Mouse (Mus musculus): ENCODE results near the gene Loxl3. TPM values are rescaled to one million over a fixed set of nuclear protein-coding genes. Genes with fewer than 3 reads are reported as not detected.

The Loxl3 gene
- polyA plus RNA-seq, 1 experiment from 2014 or later, result 4.7 TPM

- Histone ChIP-seq H3K27me3 (replicated peaks; ENCODE audit: control insufficient read depth, insufficient read depth, low read length) (0 out of 2 replicates have a peak, but pooled peaks cover 2% of the 10 kb centered on the region), H3K9ac (ENCODE audit: low read depth, low read length) (no peak overlapping the region), H3K36me3 (ENCODE audit: control insufficient read depth, insufficient read depth) (no peaks in the 10 kb centered on the region), H3K4me2 (replicated peaks; ENCODE audit: low read depth) (no peak overlapping the region), H3K4me3 (ENCODE audit: low read depth, low read length) (no peak overlapping the region), H3K9me3 (ENCODE audit: control insufficient read depth) (no peaks in the 10 kb centered on the region), H3K4me1 (replicated peaks; ENCODE audit: control insufficient read depth, insufficient read depth, low read length) (0 out of 2 replicates have a peak, but pooled peaks cover 3% of the 10 kb centered on the region), H3K27ac (ENCODE audit: low read depth, low read length) (no peak overlapping the region)
- ATAC-seq, result no peak
- 80% methylated on average over 10 of the region's 10 CpGs for WGBS
- no peak for TF ChIP-seq CTCF (IDR thresholded peaks at IDR 0.05; ENCODE audit: low read depth)
These were observed 28.4 kb upstream of the Loxl3 start for GRCm38 (mm10) chr6:83005444-83006011.

- WGBS, result 84% methylated on average over 6 of the region's 6 CpGs
- 0 out of 2 replicates have a peak, but pooled peaks cover 3% of the 10 kb centered on the region for H3K4me1 ChIP-seq (replicated peaks; ENCODE audit: control insufficient read depth, insufficient read depth, low read length)
- H3K4me3 ChIP-seq (ENCODE audit: low read depth, low read length), result no peak overlapping the region
- no peak overlapping the region for H3K9ac ChIP-seq (ENCODE audit: low read depth, low read length)
- no peak for ATAC-seq
- TF ChIP-seq CTCF (IDR thresholded peaks at IDR 0.05; ENCODE audit: low read depth), result no peak
- H3K36me3 ChIP-seq (ENCODE audit: control insufficient read depth, insufficient read depth), result no peaks in the 10 kb centered on the region
- H3K9me3 ChIP-seq (ENCODE audit: control insufficient read depth), result no peaks in the 10 kb centered on the region
- H3K27ac ChIP-seq (ENCODE audit: low read depth, low read length), result no peak overlapping the region
- H3K4me2 ChIP-seq (replicated peaks; ENCODE audit: low read depth), result no peak overlapping the region
- 0 out of 2 replicates have a peak, but pooled peaks cover 4% of the 10 kb centered on the region for H3K27me3 ChIP-seq (replicated peaks; ENCODE audit: control insufficient read depth, insufficient read depth, low read length)
These were observed 27.9 kb upstream of the Loxl3 start for GRCm38 (mm10) chr6:83006114-83006513.

GRCm38 (mm10) chr6:83008659-83009058 is 25.3 kb upstream of the Loxl3 start:
- no peak for TF ChIP-seq CTCF (IDR thresholded peaks at IDR 0.05; ENCODE audit: low read depth)
- H3K9ac ChIP-seq (ENCODE audit: low read depth, low read length), result no peak overlapping the region
- H3K27ac ChIP-seq (ENCODE audit: low read depth, low read length), result no peak overlapping the region
- no peaks in the 10 kb centered on the region for H3K36me3 ChIP-seq (ENCODE audit: control insufficient read depth, insufficient read depth)
- no peak overlapping the region for H3K4me2 ChIP-seq (replicated peaks; ENCODE audit: low read depth)
- no peaks in the 10 kb centered on the region for H3K9me3 ChIP-seq (ENCODE audit: control insufficient read depth)
- 0 out of 2 replicates have a peak, but pooled peaks cover 8% of the 10 kb centered on the region for H3K27me3 ChIP-seq (replicated peaks; ENCODE audit: control insufficient read depth, insufficient read depth, low read length)
- H3K4me1 ChIP-seq (replicated peaks; ENCODE audit: control insufficient read depth, insufficient read depth, low read length), result 0 out of 2 replicates have a peak, but pooled peaks cover 3% of the 10 kb centered on the region
- 49% methylated on average over 3 of the region's 3 CpGs for WGBS
- H3K4me3 ChIP-seq (ENCODE audit: low read depth, low read length), result no peak overlapping the region
- no peak for ATAC-seq

DNA sequence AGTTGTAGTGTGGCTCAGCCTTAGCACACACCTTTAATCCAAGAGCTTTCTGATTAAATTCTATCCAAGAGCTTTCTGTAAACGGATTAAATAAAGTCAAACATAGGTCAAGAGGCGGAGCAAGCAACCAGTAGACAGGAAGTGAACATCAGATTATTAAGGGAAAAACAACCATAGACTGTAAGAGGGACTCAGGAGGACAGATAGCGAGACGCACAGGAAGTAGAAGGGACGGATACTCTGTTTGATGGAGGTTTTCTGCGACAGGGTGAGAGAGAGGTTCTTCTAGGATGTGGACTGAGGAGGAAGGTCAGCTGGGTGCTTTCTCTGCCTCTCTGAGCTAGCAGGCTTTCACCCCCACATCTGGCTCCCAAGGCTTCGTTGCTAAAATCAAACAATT is 24.0 kb upstream of the Loxl3 start:
- Histone ChIP-seq H3K4me2 (replicated peaks; ENCODE audit: low read depth) (no peak overlapping the region), H3K36me3 (ENCODE audit: control insufficient read depth, insufficient read depth) (no peaks in the 10 kb centered on the region), H3K9ac (ENCODE audit: low read depth, low read length) (no peak overlapping the region), H3K4me1 (replicated peaks; ENCODE audit: control insufficient read depth, insufficient read depth, low read length) (0 out of 2 replicates have a peak, but pooled peaks cover under 1% of the 10 kb centered on the region), H3K4me3 (ENCODE audit: low read depth, low read length) (no peak overlapping the region), H3K27ac (ENCODE audit: low read depth, low read length) (no peak overlapping the region), H3K27me3 (replicated peaks; ENCODE audit: control insufficient read depth, insufficient read depth, low read length) (0 out of 2 replicates have a peak, but pooled peaks cover 8% of the 10 kb centered on the region), H3K9me3 (ENCODE audit: control insufficient read depth) (no peaks in the 10 kb centered on the region)
- WGBS, result 51% methylated on average over 7 of the region's 7 CpGs
- no peak for ATAC-seq
- TF ChIP-seq CTCF (IDR thresholded peaks at IDR 0.05; ENCODE audit: low read depth), result no peak

DNA sequence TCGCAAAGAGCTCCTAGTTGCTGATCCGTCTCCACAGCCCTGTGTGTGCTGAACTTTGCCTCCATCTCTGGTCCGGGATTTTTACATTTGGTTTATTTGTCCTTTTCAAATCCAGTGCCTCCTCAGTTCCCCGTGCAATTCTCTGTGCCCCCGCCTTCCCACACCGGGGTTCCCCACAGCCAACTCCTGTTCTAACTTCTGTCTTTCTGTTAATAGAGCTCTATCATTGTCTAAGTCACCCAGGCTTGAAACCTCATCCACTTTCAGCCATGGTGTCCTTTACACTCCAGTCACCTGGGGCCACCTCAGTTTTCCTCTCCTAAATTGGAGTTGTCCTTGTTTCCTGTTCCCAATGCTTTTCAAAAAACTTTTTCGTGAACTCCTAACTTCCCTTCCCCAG is 22.7 kb upstream of the Loxl3 start:
- WGBS, result 82% methylated on average over 7 of the region's 7 CpGs
- Histone ChIP-seq H3K4me3 (ENCODE audit: low read depth, low read length) (no peak overlapping the region), H3K9me3 (ENCODE audit: control insufficient read depth) (no peaks in the 10 kb centered on the region), H3K9ac (ENCODE audit: low read depth, low read length) (no peak overlapping the region), H3K27me3 (replicated peaks; ENCODE audit: control insufficient read depth, insufficient read depth, low read length) (0 out of 2 replicates have a peak, but pooled peaks cover 8% of the 10 kb centered on the region), H3K36me3 (ENCODE audit: control insufficient read depth, insufficient read depth) (no peaks in the 10 kb centered on the region), H3K4me2 (replicated peaks; ENCODE audit: low read depth) (no peak overlapping the region), H3K4me1 (replicated peaks; ENCODE audit: control insufficient read depth, insufficient read depth, low read length) (no peaks in the 10 kb centered on the region), H3K27ac (ENCODE audit: low read depth, low read length) (no peak overlapping the region)
- TF ChIP-seq CTCF (IDR thresholded peaks at IDR 0.05; ENCODE audit: low read depth), result no peak
- ATAC-seq, result no peak

GRCm38 (mm10) chr6:83011756-83012155 is 22.2 kb upstream of the Loxl3 start:
- no peak for TF ChIP-seq CTCF (IDR thresholded peaks at IDR 0.05; ENCODE audit: low read depth)
- Histone ChIP-seq H3K9me3 (ENCODE audit: control insufficient read depth) (no peaks in the 10 kb centered on the region), H3K4me3 (ENCODE audit: low read depth, low read length) (no peak overlapping the region), H3K9ac (ENCODE audit: low read depth, low read length) (no peak overlapping the region), H3K36me3 (ENCODE audit: control insufficient read depth, insufficient read depth) (no peaks in the 10 kb centered on the region), H3K4me2 (replicated peaks; ENCODE audit: low read depth) (no peak overlapping the region), H3K27ac (ENCODE audit: low read depth, low read length) (no peak overlapping the region), H3K27me3 (replicated peaks; ENCODE audit: control insufficient read depth, insufficient read depth, low read length) (0 out of 2 replicates have a peak, but pooled peaks cover 8% of the 10 kb centered on the region), H3K4me1 (replicated peaks; ENCODE audit: control insufficient read depth, insufficient read depth, low read length) (no peaks in the 10 kb centered on the region)
- ATAC-seq, result no peak
- 60% methylated on average over 6 of the region's 6 CpGs for WGBS

Data from intestine, postnatal 0 days (tissue).